Mouse (Mus musculus) myocyte (in vitro differentiated cells): ENCODE measurements around the gene Sat2.

ENCODE experiments used
- CEBPB ChIP-seq: IDR thresholded peaks from 2 replicates; pipeline ENCODE4 v1.6.1; 2011; ENCODE audit warnings: mild to moderate bottlenecking, moderate library complexity; ENCODE audit not compliant: poor library complexity, insufficient read depth, severe bottlenecking
- MAX ChIP-seq: IDR thresholded peaks from one replicate; pipeline ENCODE4 v1.6.1; 2011; ENCODE audit warnings: low read depth, mild to moderate bottlenecking, control low read depth
- MYOD1 ChIP-seq, 3 experiments: IDR thresholded peaks; one replicate each; pipeline ENCODE4 v1.6.1; 2011; ENCODE audit warnings: control low read depth in 2 of 3, low read depth in 2 of 3, mild to moderate bottlenecking in 2 of 3, moderate library complexity in 1 of 3; ENCODE audit not compliant: insufficient read length in 2 of 3, control insufficient read depth in 1 of 3
- POLR2A ChIP-seq: IDR thresholded peaks from one replicate; pipeline ENCODE4 v1.6.1; 2011; ENCODE audit warnings: low read depth, mild to moderate bottlenecking, control low read depth, moderate library complexity; ENCODE audit not compliant: insufficient read length
- POLR2AphosphoS2 ChIP-seq: IDR thresholded peaks from one replicate; pipeline ENCODE4 v1.6.1; 2011; ENCODE audit warnings: low read depth, control low read depth; ENCODE audit not compliant: insufficient read length
- TCF12 ChIP-seq: IDR thresholded peaks from one replicate; pipeline ENCODE4 v1.6.1; 2011; ENCODE audit warnings: mild to moderate bottlenecking, control low read depth; ENCODE audit not compliant: poor library complexity, insufficient read depth, severe bottlenecking
- USF1 ChIP-seq: IDR thresholded peaks from one replicate; pipeline ENCODE4 v1.6.1; 2011; ENCODE audit warnings: low read depth, mild to moderate bottlenecking, control low read depth, moderate library complexity

- TF ChIP-seq USF1: no peak
- TF ChIP-seq CEBPB: no peak
- no peak for TF ChIP-seq POLR2AphosphoS2
- no peak for TF ChIP-seq POLR2A
- no peak for TF ChIP-seq MAX
- TF ChIP-seq MYOD1 (IDR thresholded peaks at IDR 0.05; ENCODE audit: control insufficient read depth in 1 of 3, insufficient read length in 2 of 3, low read depth in 2 of 3): peak in 1 of 3 experiments; percentile 16
- no peak for TF ChIP-seq TCF12
Observed at GRCm38 (mm10) chr11:69591899-69592637, 29.8 kb upstream of the Sat2 start.
